ENCODE assay signal across 19 mouse cellular contexts in genomic region chr2:105950131-105950530, GRCm38 (mm10). TPM values are rescaled to one million over a fixed set of nuclear protein-coding genes. Genes with fewer than 3 reads are reported as not detected.
A peak's percentile ranks its signal among the peaks of the same experiment; 100 is the strongest.
DNase-seq lines count a peak whose midpoint lies in the region; ATAC-seq and TF ChIP-seq lines count a peak whose summit lies in the region.
"Had no signal": no experiment of that assay in that cellular context is flagged by ENCODE, and none has a peak within 500 bp of the region (broad histone marks: within the 10 kb centered on the region; RNA-seq: fewer than 3 reads in every experiment).

No protein-coding gene starts in this region.

- TF ChIP-seq POLR2A in liver, adult 2 months (IDR thresholded peaks at IDR 0.05; ENCODE audit: extremely low read depth, insufficient read depth, low read length), result no peak

- no peak overlapping the region for H3K4me2 ChIP-seq in liver, embryonic 12.5 days
- no peak overlapping the region for H3K4me2 ChIP-seq in liver, embryonic 16.5 days (ENCODE audit: low read depth, low read length)
- no peak overlapping the region for H3K4me2 ChIP-seq in liver, postnatal 0 days (ENCODE audit: low read depth, low read length)

- no peaks in the 10 kb centered on the region for H3K27me3 ChIP-seq in liver, adult 2 months (ENCODE audit: control insufficient read depth, insufficient read depth, low read length)
- H3K27me3 ChIP-seq in liver, embryonic 12.5 days (replicated peaks), result no peaks in the 10 kb centered on the region
- no peaks in the 10 kb centered on the region for H3K27me3 ChIP-seq in liver, embryonic 16.5 days (ENCODE audit: control insufficient read depth, insufficient read depth, low read depth, low read length)
- no peaks in the 10 kb centered on the region for H3K27me3 ChIP-seq in liver, postnatal 0 days (ENCODE audit: insufficient read depth, low read length)
- H3K27me3 ChIP-seq: CH12.LX, Patski had no signal

- TF ChIP-seq EP300 in liver, postnatal 0 days (IDR thresholded peaks at IDR 0.05; ENCODE audit: low read depth), result no peak

- WGBS in liver, adult 2 months, result 51% methylated on average over 2 of the region's 2 CpGs
- WGBS in liver, embryonic 12.5 days (ENCODE audit: insufficient replicate concordance), result 94% methylated on average over 2 of the region's 2 CpGs
- 80% methylated on average over 2 of the region's 2 CpGs for WGBS in liver, embryonic 16.5 days (ENCODE audit: insufficient replicate concordance)
- 78% methylated on average over 2 of the region's 2 CpGs for WGBS in liver, postnatal 0 days (ENCODE audit: insufficient replicate concordance)

- peak; percentile 61 for DNase-seq in liver, adult 2 months (ENCODE audit: extremely low read depth, low read depth, low spot score)
- DNase-seq in liver, postnatal 0 days, result no peak
- DNase-seq: adrenal gland, adult 2 months; adrenal gland, adult 8-10 months; adrenal gland, postnatal 10 days; adrenal gland, postnatal 14 days; adrenal gland, postnatal 25 days; adrenal gland, postnatal 36 days; B cell, adult 2 months; cerebellum, adult 11 months; cerebellum, adult 11-12 months; cerebellum, adult 18-20 months had no signal

- no peaks in the 10 kb centered on the region for H3K36me3 ChIP-seq in liver, adult 2 months (ENCODE audit: control insufficient read depth, insufficient read depth, low read length)
- peaks cover 4% of the 10 kb centered on the region; the same call in 1 of the 2 replicates for H3K36me3 ChIP-seq in liver, embryonic 12.5 days
- H3K36me3 ChIP-seq in liver, embryonic 16.5 days (ENCODE audit: control insufficient read depth, insufficient read depth), result no peaks in the 10 kb centered on the region
- H3K36me3 ChIP-seq in liver, postnatal 0 days (replicated peaks; ENCODE audit: insufficient read depth, low read length), result no peaks in the 10 kb centered on the region; the same call in 1 of the 2 replicates

- no peaks in the 10 kb centered on the region for H3K9me3 ChIP-seq in liver, embryonic 12.5 days (replicated peaks)
- no peaks in the 10 kb centered on the region for H3K9me3 ChIP-seq in liver, embryonic 16.5 days (replicated peaks; ENCODE audit: control insufficient read depth, low read length)
- no peaks in the 10 kb centered on the region for H3K9me3 ChIP-seq in liver, postnatal 0 days (ENCODE audit: low read length)
- H3K9me3 ChIP-seq: G1E had no signal

- H3K27ac ChIP-seq in liver, adult 2 months (replicated peaks; ENCODE audit: insufficient read depth, low read depth, low read length), result no peak overlapping the region
- no peak overlapping the region for H3K27ac ChIP-seq in liver, embryonic 12.5 days
- H3K27ac ChIP-seq in liver, embryonic 16.5 days (ENCODE audit: low read length), result no peak overlapping the region
- no peak overlapping the region for H3K27ac ChIP-seq in liver, postnatal 0 days (ENCODE audit: low read depth)

- H3K79me2 ChIP-seq in liver, adult 2 months (ENCODE audit: control insufficient read depth, insufficient read depth, low read length), result no peaks in the 10 kb centered on the region; the same call in 1 of the 2 replicates

- TF ChIP-seq CTCF in liver, adult 2 months (IDR thresholded peaks at IDR 0.05; ENCODE audit: low read depth, low read length), result no peak
- TF ChIP-seq CTCF in liver, postnatal 0 days (IDR thresholded peaks at IDR 0.05; ENCODE audit: low read depth), result no peak

- H3K4me1 ChIP-seq in liver, adult 2 months (ENCODE audit: control insufficient read depth, insufficient read depth, low read length), result peaks cover 20% of the 10 kb centered on the region
- peaks cover 6% of the 10 kb centered on the region for H3K4me1 ChIP-seq in liver, embryonic 12.5 days
- H3K4me1 ChIP-seq in liver, embryonic 16.5 days (ENCODE audit: control insufficient read depth, low read depth, low read length), result peaks cover 4% of the 10 kb centered on the region; the same call in 1 of the 2 replicates
- peaks cover 5% of the 10 kb centered on the region; the same call in 1 of the 2 replicates for H3K4me1 ChIP-seq in liver, postnatal 0 days (ENCODE audit: insufficient read depth)

- no peak overlapping the region for H3K4me3 ChIP-seq in liver, adult 2 months (ENCODE audit: insufficient read depth, low read depth, low read length)
- no peak overlapping the region for H3K4me3 ChIP-seq in liver, embryonic 12.5 days
- H3K4me3 ChIP-seq in liver, embryonic 16.5 days (ENCODE audit: low read depth, low read length), result no peak overlapping the region
- no peak overlapping the region for H3K4me3 ChIP-seq in liver, postnatal 0 days (ENCODE audit: low read depth, low read length)

- H3K9ac ChIP-seq in liver, adult 2 months (ENCODE audit: low read depth, low read length), result no peak overlapping the region
- H3K9ac ChIP-seq in liver, embryonic 12.5 days, result no peak overlapping the region
- no peak overlapping the region for H3K9ac ChIP-seq in liver, embryonic 16.5 days (ENCODE audit: low read depth, low read length)
- H3K9ac ChIP-seq in liver, postnatal 0 days (replicated peaks), result no peak overlapping the region

- ATAC-seq in liver, embryonic 12.5 days, result no peak
- peak; percentile 55 for ATAC-seq in liver, embryonic 16.5 days (ENCODE audit: low read depth)
- no peak for ATAC-seq in liver, postnatal 0 days
- ATAC-seq: activated CD4-positive, CD25-positive, alpha-beta regulatory T cell, adult 4 months; CD4-positive, CD25-positive, alpha-beta regulatory T cell, adult 4 months; Patski had no signal

RNA-seq across cellular contexts. Expression of gene Immp1l, which starts 45.7 kb away (rescaled TPM):
- 42.2 and 49.4 TPM in 2 replicates for total RNA-seq in liver, adult 2 months (2014; rRNA removed)
- polyA plus RNA-seq in liver, adult 2 months (2012; rRNA removed), result 12.7 and 15.1 TPM in 2 replicates
- 78.8 and 78.9 TPM in 2 replicates for polyA plus RNA-seq in liver, embryonic 12.5 days (2016; fragmentation: Nextera tagmentation; extraction: Ambion mirVana)
- polyA plus RNA-seq in liver, embryonic 16.5 days (2015; fragmentation: Nextera tagmentation; extraction: Ambion mirVana), result 56.3 and 62.8 TPM in 2 replicates
- 64.4 and 68.9 TPM in 2 replicates for polyA plus RNA-seq in liver, postnatal 0 days (2015; fragmentation: Nextera tagmentation; extraction: Ambion mirVana)

RNA-seq across cellular contexts. Expression of gene Elp4, which starts 45.8 kb away (rescaled TPM):
- total RNA-seq in liver, adult 2 months (2014; rRNA removed), result 13.6 and 16.2 TPM in 2 replicates
- polyA plus RNA-seq in liver, adult 2 months (2012; rRNA removed), result 7.7 and 10.1 TPM in 2 replicates
- 21.4 and 24.8 TPM in 2 replicates for polyA plus RNA-seq in liver, embryonic 12.5 days (2016; fragmentation: Nextera tagmentation; extraction: Ambion mirVana)
- 13.4 and 13.6 TPM in 2 replicates for polyA plus RNA-seq in liver, embryonic 16.5 days (2015; fragmentation: Nextera tagmentation; extraction: Ambion mirVana)
- polyA plus RNA-seq in liver, postnatal 0 days (2015; fragmentation: Nextera tagmentation; extraction: Ambion mirVana), result 8.0 and 9.7 TPM in 2 replicates

RNA-seq across cellular contexts. Expression of gene Dnajc24, which starts 53.2 kb away (rescaled TPM):
- total RNA-seq in liver, adult 2 months (2014; rRNA removed), result 17.1 and 18.4 TPM in 2 replicates
- 8.2 and 13.8 TPM in 2 replicates for polyA plus RNA-seq in liver, adult 2 months (2012; rRNA removed)
- 27.8 and 27.9 TPM in 2 replicates for polyA plus RNA-seq in liver, embryonic 12.5 days (2016; fragmentation: Nextera tagmentation; extraction: Ambion mirVana)
- 11.0 and 14.9 TPM in 2 replicates for polyA plus RNA-seq in liver, embryonic 16.5 days (2015; fragmentation: Nextera tagmentation; extraction: Ambion mirVana)
- 15.4 and 15.9 TPM in 2 replicates for polyA plus RNA-seq in liver, postnatal 0 days (2015; fragmentation: Nextera tagmentation; extraction: Ambion mirVana)
